Mouse (Mus musculus) left cerebral cortex, postnatal 25 days (tissue): ENCODE data around the gene Wrap53. TPM values are rescaled to one million over a fixed set of nuclear protein-coding genes. Genes with fewer than 3 reads are reported as not detected.
"Not testable (repeated sequence)": the region's sequence is repeated elsewhere in the genome, so short reads cannot be mapped to it uniquely, and the experiment has no call there.

Source experiments
- DNase-seq, 2 experiments: peaks; one replicate each; pipeline ENCODE4 v3.0.0; 2022; ENCODE audit warnings: low spot score in 2 of 2, mixed read lengths in 1 of 2
- intact Hi-C: fragments of 180-260 bp; cut with DNase I; formaldehyde crosslinking; loops from one replicate; pipeline ENCODE4 v1.15.1; 2025
- total RNA-seq, 2 experiments: library from RNA; stranded (reverse); gene quantifications; 2 replicates each; pipeline ENCODE4 v1.2.3; 2021

The Wrap53 gene
- total RNA-seq, 2 experiments from 2014 or later = 10.1 to 10.4 TPM

DNA sequence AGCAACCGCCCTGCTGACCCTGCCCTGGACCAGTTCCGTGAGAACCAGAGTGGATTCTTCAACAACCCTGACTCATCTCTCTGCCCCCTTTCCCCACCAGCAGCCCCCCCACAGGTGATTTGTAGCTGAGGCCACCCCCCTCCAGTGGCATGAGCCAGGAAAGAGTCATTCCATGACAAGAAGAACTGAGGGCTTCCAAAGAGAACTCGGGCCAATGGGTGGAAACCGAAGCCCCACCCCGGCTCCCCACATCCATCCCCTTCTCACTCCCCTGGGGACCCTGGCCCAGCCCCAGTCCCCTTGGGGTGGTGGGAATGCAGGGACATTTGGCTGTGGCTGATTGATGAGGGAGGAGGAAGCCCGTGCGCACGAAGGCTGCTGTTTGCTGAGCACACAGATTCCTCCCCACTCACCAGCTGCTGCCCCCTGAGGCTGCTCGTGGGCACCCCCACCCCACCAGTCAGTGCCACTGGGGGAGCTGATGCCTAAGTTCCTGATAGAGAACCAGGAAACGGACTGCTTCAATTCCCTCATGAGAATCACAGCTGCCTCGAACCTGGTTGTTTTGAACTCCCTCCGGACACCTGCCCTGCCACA lies 30.9 kb downstream of the Wrap53 start, which contains the start of gene Dnah2:
Dnah2 (minus strand) TSS at position 51 of the 597 bp plus-strand sequence.
- intact Hi-C loops = no loop called here
- DNase-seq = no peak

DNA sequence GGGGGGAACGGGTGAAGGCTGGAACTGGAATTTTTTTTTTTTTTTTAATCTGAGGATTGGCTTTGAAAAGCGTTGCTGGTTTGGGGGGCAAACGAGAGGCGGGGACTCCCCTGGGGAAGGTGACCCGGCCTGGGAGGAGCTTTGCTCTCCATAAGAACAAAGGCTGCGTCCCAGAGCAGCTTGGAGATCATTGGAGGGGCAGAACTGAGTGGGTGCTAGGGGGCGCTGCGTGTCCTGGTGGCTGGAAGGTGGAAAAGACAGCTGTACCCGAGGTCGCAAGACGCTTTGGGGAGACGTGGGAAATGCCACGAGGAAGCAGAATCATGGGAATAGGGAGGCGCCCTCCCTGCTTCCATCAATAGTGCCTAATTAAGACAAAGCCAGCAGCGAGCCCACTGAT lies 33.0 kb downstream of the Wrap53 start:
- no peak for DNase-seq
- intact Hi-C loops = no loop called here

- intact Hi-C loops = loop anchor here (1.0 kb wide), 1 partner anchor 33 kb away; no protein-coding TSS in a partner anchor
- DNase-seq = peak; percentile 76 to 81
These were observed 33.5 kb downstream of the Wrap53 start for GRCm38 (mm10) chr11:69546423-69547053.

DNA sequence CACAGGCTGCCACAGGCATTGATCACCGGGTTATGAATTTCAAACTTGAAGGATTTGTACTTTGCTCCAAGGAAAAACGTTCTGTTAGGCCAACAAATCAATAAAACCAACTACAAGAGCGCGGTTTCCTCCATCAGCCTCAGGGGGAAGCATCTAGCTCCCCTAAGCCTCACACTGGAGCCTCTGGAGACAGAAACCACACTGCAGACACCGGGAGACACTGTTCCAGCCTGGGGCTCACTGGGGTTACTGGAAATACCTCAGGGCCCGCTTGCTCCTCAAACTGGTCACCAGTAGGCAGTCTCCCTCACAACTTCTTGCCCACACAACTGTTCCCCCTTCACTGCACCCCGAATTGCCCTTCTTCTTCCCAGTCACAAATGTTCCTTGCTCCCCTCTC lies 34.1 kb downstream of the Wrap53 start:
- intact Hi-C loops = loop anchor here (1.0 kb wide), 1 partner anchor 33 kb away; no protein-coding TSS in a partner anchor

GRCm38 (mm10) chr11:69543598-69543997 lies 36.5 kb downstream of the Wrap53 start:
- no peak for DNase-seq
- intact Hi-C loops = no loop called here

More for the DNA sequence above, 34.1 kb downstream of the Wrap53 start:
- no peak for DNase-seq

GRCm38 (mm10) chr11:69541741-69542140 lies 38.3 kb downstream of the Wrap53 start:
- DNase-seq, intact Hi-C loops: not testable (repeated sequence)

DNA sequence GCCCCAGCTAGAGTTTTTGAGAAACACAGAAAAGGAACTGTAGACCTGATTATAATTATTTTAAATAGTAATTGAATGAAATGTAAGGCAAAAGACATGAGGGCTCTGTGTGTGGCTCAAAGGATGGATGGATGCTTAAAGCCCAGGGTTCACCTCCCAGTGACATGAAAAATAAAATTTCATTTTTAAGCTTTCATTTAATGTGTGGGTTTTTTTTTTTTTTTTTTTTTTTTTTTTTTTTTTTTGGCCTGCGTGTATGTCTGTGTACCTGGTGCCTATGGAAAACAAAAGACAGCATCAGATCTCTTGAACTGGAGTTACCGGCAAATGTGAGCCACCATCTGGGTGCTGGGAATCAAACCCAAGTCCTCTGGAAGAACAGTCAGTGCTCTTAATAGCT lies 39.4 kb downstream of the Wrap53 start:
- DNase-seq = no peak
- intact Hi-C loops = no loop called here

GRCm38 (mm10) chr11:69534990-69535389 lies 45.1 kb downstream of the Wrap53 start:
- intact Hi-C loops = loop anchor here (5.0 kb wide), 1 partner anchor 42 kb away; no protein-coding TSS in a partner anchor
- no peak for DNase-seq

- no peak for DNase-seq
- intact Hi-C loops = loop anchor here (5.0 kb wide), 1 partner anchor 45 kb away; no protein-coding TSS in a partner anchor
These were observed 47.4 kb downstream of the Wrap53 start for GRCm38 (mm10) chr11:69532480-69533150.

GRCm38 (mm10) chr11:69530755-69531154 lies 49.3 kb downstream of the Wrap53 start:
- intact Hi-C loops = loop anchor here (5.0 kb wide), 1 partner anchor 47 kb away; no protein-coding TSS in a partner anchor
- not testable (repeated sequence) for DNase-seq

DNA sequence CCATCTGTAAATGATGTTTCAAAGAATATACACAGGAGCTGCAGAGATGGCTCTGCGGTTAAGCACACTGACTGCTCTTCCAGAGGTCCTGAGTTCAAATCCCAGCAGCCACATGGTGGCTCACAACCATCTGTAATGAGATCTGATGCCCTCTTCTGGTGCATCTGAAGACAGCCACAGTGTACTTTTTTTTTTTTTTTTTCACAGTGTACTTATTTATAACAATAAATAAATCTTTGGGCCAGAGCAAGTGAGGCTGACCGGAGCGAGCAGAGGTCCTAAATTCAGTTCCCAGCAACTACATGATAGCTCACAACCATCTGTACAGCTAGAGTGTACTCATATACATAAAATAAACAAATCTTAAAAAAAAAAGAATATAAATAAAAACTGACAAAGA lies 49.8 kb downstream of the Wrap53 start:
- intact Hi-C loops = loop anchor here (5.0 kb wide), 1 partner anchor 47 kb away; no protein-coding TSS in a partner anchor
- not testable (repeated sequence) for DNase-seq

DNA sequence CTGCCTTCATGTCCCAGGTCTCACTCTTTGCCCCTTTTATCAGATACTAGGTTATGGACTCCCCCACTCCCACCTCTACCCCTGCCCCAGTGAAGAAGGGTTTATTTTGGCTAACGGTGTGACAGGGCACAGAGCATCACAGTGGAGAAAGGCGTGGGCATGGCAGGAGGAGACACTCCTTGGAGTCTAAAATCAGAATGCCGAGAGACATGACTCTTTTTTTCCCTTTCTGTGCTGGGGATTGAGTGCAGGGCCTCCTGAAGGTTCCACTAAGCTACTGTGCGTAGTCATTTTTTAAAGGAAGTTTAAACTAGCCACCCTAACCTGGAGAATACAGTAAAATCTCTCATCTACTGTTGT lies 52.0 kb downstream of the Wrap53 start:
- intact Hi-C loops = no loop called here
- no peak for DNase-seq

- intact Hi-C loops = no loop called here
- DNase-seq = peak in 1 of 2 experiments; percentile 45
These were observed 52.7 kb downstream of the Wrap53 start for GRCm38 (mm10) chr11:69527098-69528030.

DNA sequence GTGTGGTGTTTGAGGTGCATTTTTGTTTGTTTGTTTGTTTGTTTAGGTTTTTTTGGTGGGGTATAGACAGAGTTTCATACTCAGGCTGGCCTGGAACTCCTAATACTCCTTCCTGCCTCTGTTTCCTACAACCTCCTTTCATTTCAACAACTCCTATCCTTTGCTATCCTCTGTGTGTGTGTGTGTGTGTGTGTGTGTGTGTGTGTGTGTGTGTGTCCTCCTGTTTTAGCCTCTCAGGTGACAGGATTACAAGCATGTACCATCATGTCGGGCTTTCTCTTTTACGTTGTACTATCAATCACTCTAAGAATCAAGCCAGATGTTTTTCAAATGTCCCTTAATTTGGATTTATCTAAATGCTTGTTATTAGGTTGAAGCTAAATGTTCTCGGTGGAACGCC lies 53.4 kb downstream of the Wrap53 start:
- DNase-seq = no peak
- intact Hi-C loops = no loop called here

GRCm38 (mm10) chr11:69525661-69526060 lies 54.4 kb downstream of the Wrap53 start:
- intact Hi-C loops = no loop called here
- DNase-seq = no peak

GRCm38 (mm10) chr11:69523651-69524050 lies 56.4 kb downstream of the Wrap53 start:
- intact Hi-C loops = no loop called here
- no peak for DNase-seq

DNA sequence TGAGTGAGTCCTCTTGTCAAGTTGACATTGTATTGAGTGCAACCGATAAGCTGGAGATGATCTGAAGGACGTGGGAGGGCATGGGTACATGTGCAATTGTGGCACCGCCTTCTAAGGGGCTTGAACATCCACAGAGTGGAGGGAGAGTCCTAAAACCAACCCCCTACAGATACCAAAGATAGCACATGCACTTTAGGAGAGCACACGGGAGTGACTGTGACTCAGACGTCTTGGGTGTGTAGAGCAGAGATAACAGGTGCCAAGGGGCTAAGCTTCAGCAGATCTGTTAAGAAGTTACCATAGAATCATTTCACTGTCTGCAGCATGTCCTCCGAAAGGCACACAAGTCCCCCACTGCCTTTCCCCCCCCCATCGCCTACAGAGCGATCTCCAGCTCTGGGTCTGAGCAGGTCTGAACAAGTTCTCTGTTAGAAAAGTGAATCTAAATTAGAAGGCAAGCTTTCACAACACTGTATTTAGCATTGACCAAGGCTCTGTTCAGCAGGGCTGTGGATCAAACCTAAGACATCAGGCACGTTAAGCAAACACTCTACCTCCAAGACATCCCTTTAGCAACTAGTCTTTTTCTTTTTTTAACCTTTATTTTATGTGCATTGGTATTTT lies 58.4 kb downstream of the Wrap53 start:
- peak in 1 of 2 experiments; percentile 24 for DNase-seq
- intact Hi-C loops = no loop called here

GRCm38 (mm10) chr11:69519976-69520375 lies 60.1 kb downstream of the Wrap53 start:
- intact Hi-C loops = no loop called here
- DNase-seq = no peak

DNA sequence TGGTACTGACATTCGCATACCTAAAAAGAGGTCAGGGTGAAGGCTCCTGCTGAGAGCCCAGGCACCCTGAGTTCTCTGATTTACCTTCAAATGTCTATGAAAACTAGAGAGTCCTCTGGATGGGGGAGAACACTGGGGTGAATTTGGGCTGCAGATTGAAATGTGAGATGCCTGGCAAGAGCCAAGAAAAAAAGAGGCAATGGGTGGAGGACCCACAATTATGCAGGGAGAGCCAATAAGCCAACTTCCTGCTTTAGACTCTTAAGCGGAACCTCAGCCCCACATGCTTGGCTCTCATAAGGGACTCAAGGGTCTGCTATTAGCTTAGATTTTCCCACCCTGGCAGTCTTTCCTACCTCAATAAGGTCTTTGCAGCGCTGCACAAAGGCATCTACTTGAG lies 63.4 kb downstream of the Wrap53 start:
- no peak for DNase-seq
- intact Hi-C loops = no loop called here
